Mouse (Mus musculus) erythroblast, embryonic 14.5 days (primary cell): ENCODE measurements around the gene Rsph10b.

ENCODE experiments used
- GATA1 ChIP-seq: IDR thresholded peaks from 2 replicates; pipeline ENCODE4 v1.6.1; 2012; ENCODE audit warnings: low read length, inconsistent platforms, mixed read lengths
- TAL1 ChIP-seq: IDR thresholded peaks from 3 replicates; pipeline ENCODE4 v1.6.1; 2012; ENCODE audit warnings: low read length, inconsistent platforms, mixed read lengths

DNA sequence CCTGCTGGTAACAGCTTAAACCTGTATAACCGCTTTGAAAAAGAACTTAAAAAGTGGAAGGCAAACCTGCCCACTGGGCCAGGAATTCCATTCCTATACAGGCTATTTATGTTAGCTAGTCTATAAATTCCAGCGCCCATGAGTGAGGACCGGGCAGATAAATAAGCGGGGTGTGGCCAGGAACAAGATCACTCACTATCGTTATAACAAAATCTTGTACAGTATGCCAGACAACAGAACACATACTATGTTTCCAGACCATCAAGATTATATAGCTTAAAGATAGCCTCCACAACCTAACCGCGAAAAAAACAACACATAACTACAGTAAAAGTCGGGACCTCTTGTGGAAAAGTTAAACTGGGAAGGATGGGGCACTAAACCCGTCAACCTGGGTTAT is 23.9 kb upstream of the Rsph10b start:
- TF ChIP-seq TAL1, result no peak
- TF ChIP-seq GATA1, result no peak
